Mouse (Mus musculus) hindbrain, embryonic 13.5 days (tissue): Measurements from ENCODE around the gene Fnbp1l. TPM values are rescaled to one million over a fixed set of nuclear protein-coding genes. Genes with fewer than 3 reads are reported as not detected.

Experiments used
- ATAC-seq: fragments of 200-750 bp; cut with Nextera tagmentation; 2 replicates; pipeline ENCODE4 v1.8.0; 2017; ENCODE audit warnings: moderate TSS enrichment; ENCODE audit not compliant: low FRiP score
- H3K27ac ChIP-seq: fragments of 300-500 bp; sonication (generic); 2 replicates; pipeline ENCODE4 v1.5.1; 2015; ENCODE audit warnings: inconsistent platforms, mild to moderate bottlenecking, moderate library complexity
- H3K27me3 ChIP-seq: fragments of 300-500 bp; sonication (generic); 2 replicates; pipeline ENCODE4 v1.6.1; 2015; ENCODE audit warnings: mild to moderate bottlenecking, inconsistent platforms
- H3K36me3 ChIP-seq: fragments of 300-500 bp; sonication (generic); 2 replicates; pipeline ENCODE4 v1.6.1; 2015; ENCODE audit warnings: mild to moderate bottlenecking, inconsistent platforms
- H3K4me1 ChIP-seq: fragments of 300-500 bp; sonication (generic); replicated peaks from 2 replicates; pipeline ENCODE4 v1.6.1; 2015; ENCODE audit warnings: inconsistent platforms
- H3K4me2 ChIP-seq: fragments of 300-500 bp; sonication (generic); 2 replicates; pipeline ENCODE4 v1.6.1; 2015; ENCODE audit warnings: inconsistent platforms, mild to moderate bottlenecking, moderate library complexity
- H3K4me3 ChIP-seq: fragments of 300-500 bp; sonication (generic); 2 replicates; pipeline ENCODE4 v1.5.1; 2015; ENCODE audit warnings: mild to moderate bottlenecking, inconsistent platforms
- H3K9ac ChIP-seq: fragments of 300-500 bp; sonication (generic); 2 replicates; pipeline ENCODE4 v1.6.1; 2015; ENCODE audit warnings: mild to moderate bottlenecking, inconsistent platforms
- H3K9me3 ChIP-seq: fragments of 300-500 bp; sonication (generic); 2 replicates; pipeline ENCODE4 v1.6.1; 2016; ENCODE audit warnings: inconsistent platforms
- WGBS: fragments of 180-500 bp; shearing (Covaris S2); methylation state at CpG from one replicate; pipeline ENCODE4 v1.1.7; 2015; 5-methylcytosine and 5-hydroxymethylcytosine counted together
- polyA plus RNA-seq: library from polyadenylated mRNA; unstranded; fragments of >200 nt; fragmentation: Nextera tagmentation; extraction: Ambion mirVana; gene quantifications from 2 replicates; pipeline ENCODE4 v1.2.1, GENCODE M21; 2015

Gene Fnbp1l
- polyA plus RNA-seq, 1 experiment from 2014 or later: 214 TPM

- 92% methylated on average over 4 of the region's 4 CpGs for WGBS
- H3K9ac ChIP-seq: no peak overlapping the region
- H3K27me3 ChIP-seq: no peaks in the 10 kb centered on the region
- H3K9me3 ChIP-seq: no peaks in the 10 kb centered on the region
- no peaks in the 10 kb centered on the region; the same call in 1 of the 2 replicates for H3K36me3 ChIP-seq
- no peak overlapping the region for H3K4me2 ChIP-seq
- ATAC-seq: no peak
- H3K27ac ChIP-seq: no peak overlapping the region
- no peak overlapping the region for H3K4me3 ChIP-seq
- peaks cover 29% of the 10 kb centered on the region for H3K4me1 ChIP-seq
Measured at GRCm38 (mm10) chr3:122599291-122599690, 20.2 kb downstream of the Fnbp1l start.

GRCm38 (mm10) chr3:122590804-122591203 is 28.7 kb downstream of the Fnbp1l start:
- no peak overlapping the region for H3K4me2 ChIP-seq
- 85% methylated on average over 5 of the region's 5 CpGs for WGBS
- H3K27ac ChIP-seq: no peak overlapping the region
- H3K27me3 ChIP-seq: no peaks in the 10 kb centered on the region
- no peak overlapping the region for H3K4me3 ChIP-seq
- peaks cover 11% of the 10 kb centered on the region for H3K4me1 ChIP-seq
- H3K9ac ChIP-seq: no peak overlapping the region
- H3K9me3 ChIP-seq: no peaks in the 10 kb centered on the region
- ATAC-seq: no peak
- H3K36me3 ChIP-seq: peaks cover 18% of the 10 kb centered on the region

- Histone ChIP-seq H3K4me1 (peaks cover 11% of the 10 kb centered on the region), H3K4me3 (no peak overlapping the region), H3K9me3 (no peaks in the 10 kb centered on the region), H3K27me3 (no peaks in the 10 kb centered on the region), H3K4me2 (no peak overlapping the region), H3K9ac (no peak overlapping the region), H3K27ac (no peak overlapping the region), H3K36me3 (peaks cover 20% of the 10 kb centered on the region)
- ATAC-seq: no peak
- WGBS: 87% methylated on average over 4 of the region's 4 CpGs
Measured at GRCm38 (mm10) chr3:122590346-122590745, 29.2 kb downstream of the Fnbp1l start.

GRCm38 (mm10) chr3:122586918-122587641 is 32.4 kb downstream of the Fnbp1l start:
- no peak overlapping the region for H3K9ac ChIP-seq
- no peak overlapping the region for H3K27ac ChIP-seq
- peaks cover 11% of the 10 kb centered on the region for H3K4me1 ChIP-seq
- H3K9me3 ChIP-seq: no peaks in the 10 kb centered on the region
- ATAC-seq: no peak
- H3K27me3 ChIP-seq: no peaks in the 10 kb centered on the region
- no peak overlapping the region for H3K4me2 ChIP-seq
- peaks cover 20% of the 10 kb centered on the region for H3K36me3 ChIP-seq
- 60% methylated on average over 3 of the region's 3 CpGs for WGBS
- H3K4me3 ChIP-seq: no peak overlapping the region

- Histone ChIP-seq H3K36me3 (peaks cover 5% of the 10 kb centered on the region; the same call in 1 of the 2 replicates), H3K4me3 (no peak overlapping the region), H3K9ac (no peak overlapping the region), H3K4me2 (no peak overlapping the region), H3K9me3 (no peaks in the 10 kb centered on the region), H3K27ac (no peak overlapping the region), H3K4me1 (peaks cover 8% of the 10 kb centered on the region; the same call in 1 of the 2 replicates), H3K27me3 (no peaks in the 10 kb centered on the region)
- no peak for ATAC-seq
Measured at GRCm38 (mm10) chr3:122577360-122577759, 42.2 kb downstream of the Fnbp1l start.

- peaks cover 12% of the 10 kb centered on the region; the same call in 1 of the 2 replicates for H3K4me1 ChIP-seq
- no peak overlapping the region for H3K9ac ChIP-seq
- no peaks in the 10 kb centered on the region for H3K27me3 ChIP-seq
- ATAC-seq: no peak
- no peak overlapping the region for H3K4me3 ChIP-seq
- no peak overlapping the region for H3K27ac ChIP-seq
- H3K9me3 ChIP-seq: no peaks in the 10 kb centered on the region
- no peak overlapping the region for H3K4me2 ChIP-seq
- H3K36me3 ChIP-seq: peaks cover 7% of the 10 kb centered on the region; the same call in 1 of the 2 replicates
- 96% methylated on average over 1 of the region's 1 CpGs for WGBS
Measured at GRCm38 (mm10) chr3:122574921-122575320, 44.6 kb downstream of the Fnbp1l start.

GRCm38 (mm10) chr3:122573426-122574286 is 45.9 kb downstream of the Fnbp1l start:
- Histone ChIP-seq H3K36me3 (peaks cover 8% of the 10 kb centered on the region; the same call in 1 of the 2 replicates), H3K4me3 (no peak overlapping the region), H3K27ac (no peak overlapping the region), H3K9me3 (no peaks in the 10 kb centered on the region), H3K27me3 (no peaks in the 10 kb centered on the region), H3K9ac (no peak overlapping the region), H3K4me2 (no peak overlapping the region), H3K4me1 (peaks cover 12% of the 10 kb centered on the region; the same call in 1 of the 2 replicates)
- 93% methylated on average over 5 of the region's 5 CpGs for WGBS
- ATAC-seq: no peak

GRCm38 (mm10) chr3:122566549-122566948 is 53.0 kb downstream of the Fnbp1l start:
- 78% methylated on average over 4 of the region's 4 CpGs for WGBS
- H3K9ac ChIP-seq: no peak overlapping the region
- no peaks in the 10 kb centered on the region for H3K4me1 ChIP-seq
- H3K27ac ChIP-seq: no peak overlapping the region
- no peaks in the 10 kb centered on the region for H3K9me3 ChIP-seq
- no peak overlapping the region for H3K4me3 ChIP-seq
- peaks cover 20% of the 10 kb centered on the region for H3K36me3 ChIP-seq
- no peaks in the 10 kb centered on the region for H3K27me3 ChIP-seq
- no peak overlapping the region for H3K4me2 ChIP-seq
- ATAC-seq: no peak

- Histone ChIP-seq H3K4me2 (no peak overlapping the region), H3K27me3 (no peaks in the 10 kb centered on the region), H3K4me1 (no peaks in the 10 kb centered on the region), H3K36me3 (peaks cover 23% of the 10 kb centered on the region), H3K9ac (no peak overlapping the region), H3K9me3 (no peaks in the 10 kb centered on the region), H3K4me3 (no peak overlapping the region), H3K27ac (no peak overlapping the region)
- no peak for ATAC-seq
- WGBS: 82% methylated on average over 3 of the region's 3 CpGs
Measured at GRCm38 (mm10) chr3:122566112-122566511, 53.4 kb downstream of the Fnbp1l start.

- WGBS: 44% methylated on average over 7 of the region's 7 CpGs
- no peaks in the 10 kb centered on the region for H3K27me3 ChIP-seq
- H3K4me1 ChIP-seq: no peaks in the 10 kb centered on the region
- H3K27ac ChIP-seq: no peak overlapping the region
- no peaks in the 10 kb centered on the region for H3K9me3 ChIP-seq
- no peak for ATAC-seq
- no peak overlapping the region for H3K9ac ChIP-seq
- no peak overlapping the region for H3K4me2 ChIP-seq
- peaks cover 23% of the 10 kb centered on the region for H3K36me3 ChIP-seq
- no peak overlapping the region for H3K4me3 ChIP-seq
Measured at GRCm38 (mm10) chr3:122565285-122565684, 54.2 kb downstream of the Fnbp1l start.

GRCm38 (mm10) chr3:122557766-122558165 is 61.7 kb downstream of the Fnbp1l start:
- Histone ChIP-seq H3K27ac (no peak overlapping the region), H3K9ac (no peak overlapping the region), H3K27me3 (no peaks in the 10 kb centered on the region), H3K4me3 (no peak overlapping the region), H3K36me3 (peaks cover 10% of the 10 kb centered on the region), H3K4me2 (no peak overlapping the region), H3K4me1 (no peaks in the 10 kb centered on the region), H3K9me3 (no peaks in the 10 kb centered on the region)
- no peak for ATAC-seq
- 53% methylated on average over 2 of the region's 2 CpGs for WGBS

GRCm38 (mm10) chr3:122551174-122551573 is 68.3 kb downstream of the Fnbp1l start:
- Histone ChIP-seq H3K36me3 (peaks cover 23% of the 10 kb centered on the region), H3K4me3 (no peak overlapping the region), H3K9me3 (no peaks in the 10 kb centered on the region), H3K9ac (no peak overlapping the region), H3K4me1 (no peaks in the 10 kb centered on the region), H3K4me2 (no peak overlapping the region), H3K27ac (no peak overlapping the region), H3K27me3 (no peaks in the 10 kb centered on the region)
- 92% methylated on average over 3 of the region's 3 CpGs for WGBS
- ATAC-seq: no peak
